Mouse (Mus musculus): ENCODE results near the gene Alg14. TPM values are rescaled to one million over a fixed set of nuclear protein-coding genes. Genes with fewer than 3 reads are reported as not detected.

Gene Alg14
- total RNA-seq (2014; fragmentation: Nextera tagmentation) = 14.1 and 23.4 TPM in 2 replicates
- 8.4 and 18.8 TPM in 2 replicates for total RNA-seq (2017)

DNA sequence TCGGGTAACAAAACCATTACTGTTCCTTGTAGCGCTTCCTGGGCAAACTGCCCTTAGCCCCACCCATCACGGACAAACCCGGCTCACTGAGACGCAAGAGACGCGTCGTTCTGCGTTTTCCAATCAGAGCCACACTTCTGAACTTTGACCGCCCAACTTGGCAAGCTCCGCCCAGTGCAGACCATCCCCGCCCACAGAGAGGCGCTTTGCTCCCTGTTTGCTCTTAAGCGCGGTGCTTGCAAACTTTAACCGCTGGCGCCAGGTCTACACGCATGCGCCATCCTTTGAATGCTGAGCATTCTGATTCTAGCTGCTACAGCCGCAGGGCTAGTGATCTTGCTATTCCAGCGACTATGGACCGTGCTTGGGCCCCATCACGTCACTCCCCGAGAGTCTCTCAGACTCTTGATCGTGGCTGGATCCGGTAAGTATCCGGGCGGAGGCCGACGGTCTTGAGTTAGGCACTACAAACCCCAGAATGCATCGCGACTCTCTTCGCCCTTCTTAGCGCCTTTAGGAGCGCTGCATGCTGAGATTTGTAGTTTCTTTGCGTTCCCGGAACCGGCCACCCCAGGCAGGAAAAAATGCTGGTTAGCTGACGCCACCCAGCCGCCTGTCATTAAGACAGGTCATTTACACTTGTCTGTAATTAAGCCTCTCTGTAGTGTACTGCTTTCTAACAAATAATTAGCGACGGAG, at the start of gene Alg14:
TSS of gene Alg14 (plus strand) at position 214 of the 699 bp plus-strand sequence.
- peak; percentile 97 for ATAC-seq (replicated peaks; ENCODE audit: low FRiP score, low TSS enrichment, poor library complexity, severe bottlenecking)

DNA sequence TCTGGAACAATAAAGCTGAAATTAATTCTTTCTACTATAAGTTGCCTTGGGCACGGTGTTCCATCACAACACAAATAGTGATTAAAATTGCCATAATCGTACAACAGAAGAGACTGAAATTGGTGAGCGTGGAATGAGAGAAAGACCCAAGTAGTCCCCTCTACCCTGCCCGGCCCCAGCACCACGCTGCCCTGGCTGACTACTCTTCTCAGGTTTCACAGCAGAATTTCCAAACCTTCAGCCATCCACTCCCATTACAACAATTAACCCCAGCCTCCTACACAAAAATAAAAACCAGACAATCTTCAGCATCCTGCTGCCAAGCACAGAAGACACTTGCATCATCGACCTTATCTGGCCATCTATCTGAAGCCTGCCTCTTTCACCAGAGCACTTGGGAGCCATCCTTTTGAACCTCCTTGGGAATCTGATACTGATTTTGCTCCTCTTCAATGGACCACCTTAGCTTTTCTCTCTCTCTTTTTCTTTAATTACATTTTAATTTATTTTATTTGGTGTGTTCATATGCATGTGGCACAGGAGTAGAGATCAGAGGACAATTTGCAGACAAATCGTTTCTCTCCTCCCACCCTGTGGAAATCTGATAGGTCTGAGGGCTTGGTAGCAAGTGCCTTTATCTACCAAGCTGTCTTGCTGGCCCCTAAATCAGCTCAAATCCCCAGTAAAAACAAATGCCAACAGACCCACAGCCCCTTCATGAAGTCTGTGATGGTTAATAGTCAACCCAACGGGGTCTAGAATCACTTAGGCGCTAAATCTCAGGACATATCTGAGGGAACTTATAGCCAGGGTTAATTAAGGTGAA, 49.2 kb upstream of the Alg14 start:
- peak; percentile 19 for ATAC-seq (replicated peaks; ENCODE audit: low FRiP score, low TSS enrichment, poor library complexity, severe bottlenecking)

DNA sequence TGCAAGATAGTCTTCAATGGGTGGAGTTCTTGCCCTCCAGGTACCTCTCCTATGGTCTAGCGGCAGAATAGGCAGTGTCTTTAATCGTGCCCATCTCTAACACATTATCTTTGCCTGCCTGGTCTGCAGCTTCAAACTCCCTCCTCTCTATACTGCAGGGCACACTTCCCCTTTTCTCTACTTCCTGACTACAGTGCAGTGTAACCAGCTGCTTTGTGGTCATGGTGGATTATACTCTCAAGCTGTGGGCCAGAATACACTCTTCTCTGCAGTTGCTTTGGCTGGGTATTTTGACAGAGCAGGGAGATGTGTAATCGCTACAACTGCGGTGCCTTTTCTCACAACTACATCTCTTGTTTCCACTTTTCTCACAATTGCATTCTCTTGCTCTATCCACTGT, 48.6 kb upstream of the Alg14 start:
- peak; percentile 91 for ATAC-seq (replicated peaks; ENCODE audit: low FRiP score, low TSS enrichment, poor library complexity, severe bottlenecking)

DNA sequence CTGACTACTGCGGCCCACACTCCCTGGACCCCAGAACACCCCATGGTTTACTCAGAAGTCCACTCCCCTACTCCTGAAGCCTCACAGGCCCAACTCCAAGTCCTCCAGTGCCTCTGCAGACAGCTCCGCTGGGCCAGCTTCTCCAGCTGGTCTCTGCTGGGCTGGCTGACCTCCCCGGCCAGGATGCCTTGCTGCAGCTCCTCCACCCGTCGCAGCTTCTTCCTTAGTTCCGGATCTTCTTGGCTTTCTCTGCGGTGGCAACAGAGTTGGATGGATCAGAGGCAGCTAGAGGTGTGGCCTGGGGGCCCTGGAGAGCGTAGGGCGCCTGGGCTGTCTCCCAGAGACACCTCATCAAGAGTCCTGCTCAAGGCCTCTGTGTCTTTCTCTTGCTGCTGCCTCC, 41.5 kb upstream of the Alg14 start:
- no peak for ATAC-seq (replicated peaks; ENCODE audit: low FRiP score, low TSS enrichment, poor library complexity, severe bottlenecking)

DNA sequence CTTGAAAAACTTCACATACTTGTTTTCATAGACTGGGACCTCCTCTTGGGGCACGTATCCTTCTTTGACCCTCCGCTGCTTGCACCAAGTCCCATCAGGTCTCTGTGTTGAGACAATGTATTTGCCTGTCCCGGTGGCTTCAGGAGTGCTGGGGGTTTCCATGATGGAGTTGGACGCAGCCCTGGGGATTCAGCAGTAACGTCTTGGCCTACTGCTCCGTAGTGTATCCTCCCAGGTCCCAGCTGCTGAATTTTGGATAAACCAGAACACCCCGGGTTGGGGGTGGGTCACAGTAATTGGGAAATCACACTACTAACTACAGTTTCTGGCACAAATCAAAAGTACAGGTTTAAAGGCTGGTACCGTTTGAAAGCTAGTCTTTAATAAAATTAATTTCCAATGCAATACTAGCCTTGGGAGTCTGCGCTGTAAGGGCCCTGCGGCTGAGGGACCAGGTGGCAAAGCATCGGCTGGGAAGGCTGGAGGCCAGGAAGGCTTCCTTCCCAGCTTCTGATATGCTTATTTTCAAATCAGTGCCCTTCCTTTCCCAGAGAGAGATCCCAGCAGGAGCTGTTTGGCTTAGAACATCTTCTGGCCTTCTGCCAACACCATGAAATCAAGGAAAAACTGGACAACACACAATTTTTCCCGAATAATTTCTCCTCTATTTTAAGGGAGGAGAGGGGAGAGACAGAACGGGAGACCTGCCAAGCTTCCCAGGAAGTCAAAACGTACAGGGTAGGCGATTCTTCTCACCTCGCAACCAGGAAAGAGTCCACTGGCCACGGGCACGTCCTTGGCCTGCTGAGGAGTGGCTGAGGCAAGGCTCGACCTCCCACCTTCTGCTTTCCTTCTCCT, 40.8 kb upstream of the Alg14 start:
- no peak for ATAC-seq (replicated peaks; ENCODE audit: low FRiP score, low TSS enrichment, poor library complexity, severe bottlenecking)

DNA sequence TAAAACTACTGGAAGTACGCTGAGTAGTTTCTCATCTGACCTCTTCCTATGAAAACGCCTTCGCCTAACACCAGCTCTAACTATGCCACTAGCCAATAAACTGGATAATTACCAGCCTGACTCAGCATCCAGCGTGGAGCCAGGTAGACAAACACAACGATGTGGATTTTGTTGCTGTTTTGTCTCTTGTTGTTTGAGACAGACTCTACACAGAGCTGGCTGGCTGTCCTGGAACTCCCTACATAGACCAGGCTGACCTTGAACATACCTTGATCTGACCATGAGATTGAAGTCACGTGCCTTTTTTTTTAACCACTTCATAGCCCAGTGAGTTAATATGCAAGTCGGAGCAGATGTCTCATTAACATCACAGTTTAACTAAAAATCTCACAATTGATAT, 36.1 kb upstream of the Alg14 start:
- no peak for ATAC-seq (replicated peaks; ENCODE audit: low FRiP score, low TSS enrichment, poor library complexity, severe bottlenecking)

DNA sequence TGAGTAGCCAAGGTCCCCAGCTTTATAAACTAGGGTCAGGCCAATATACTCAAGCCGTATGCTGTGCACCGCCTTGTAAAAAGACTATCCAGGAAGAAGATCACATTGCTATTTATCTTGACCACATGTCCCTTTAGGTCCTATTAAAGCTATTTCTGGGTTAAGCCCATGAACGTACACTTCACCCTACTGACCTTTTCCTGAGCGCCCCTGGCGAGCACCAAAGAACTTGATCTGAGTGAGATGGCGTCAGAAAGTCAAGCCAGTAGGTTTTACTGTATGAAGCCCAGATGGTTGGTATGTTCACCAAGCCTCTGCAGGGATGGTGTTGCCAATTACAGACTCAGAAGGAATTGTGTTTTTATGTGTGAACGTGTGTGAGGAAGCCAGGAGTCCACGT, 35.4 kb upstream of the Alg14 start:
- no peak for ATAC-seq (replicated peaks; ENCODE audit: low FRiP score, low TSS enrichment, poor library complexity, severe bottlenecking)

DNA sequence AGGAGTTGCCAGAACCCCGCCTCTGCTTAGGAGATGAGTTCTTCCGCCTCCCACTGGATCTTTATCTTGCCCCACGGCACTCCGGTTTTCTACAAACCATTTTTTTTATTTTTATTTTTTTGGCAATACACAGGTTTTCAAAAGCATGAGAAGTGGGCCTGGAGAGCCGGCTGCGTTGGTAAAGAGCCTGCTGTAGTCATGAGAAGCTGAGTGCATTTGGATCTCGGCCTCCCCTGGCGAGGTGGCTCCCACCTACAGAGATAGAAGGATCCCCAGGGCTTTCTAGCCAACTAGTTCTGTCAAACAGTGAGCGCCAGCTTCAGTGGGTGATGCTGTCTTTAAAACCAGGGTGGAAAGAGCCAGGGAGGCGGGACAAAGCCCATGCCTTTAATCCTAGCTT, 34.2 kb upstream of the Alg14 start:
- no peak for ATAC-seq (replicated peaks; ENCODE audit: low FRiP score, low TSS enrichment, poor library complexity, severe bottlenecking)

DNA sequence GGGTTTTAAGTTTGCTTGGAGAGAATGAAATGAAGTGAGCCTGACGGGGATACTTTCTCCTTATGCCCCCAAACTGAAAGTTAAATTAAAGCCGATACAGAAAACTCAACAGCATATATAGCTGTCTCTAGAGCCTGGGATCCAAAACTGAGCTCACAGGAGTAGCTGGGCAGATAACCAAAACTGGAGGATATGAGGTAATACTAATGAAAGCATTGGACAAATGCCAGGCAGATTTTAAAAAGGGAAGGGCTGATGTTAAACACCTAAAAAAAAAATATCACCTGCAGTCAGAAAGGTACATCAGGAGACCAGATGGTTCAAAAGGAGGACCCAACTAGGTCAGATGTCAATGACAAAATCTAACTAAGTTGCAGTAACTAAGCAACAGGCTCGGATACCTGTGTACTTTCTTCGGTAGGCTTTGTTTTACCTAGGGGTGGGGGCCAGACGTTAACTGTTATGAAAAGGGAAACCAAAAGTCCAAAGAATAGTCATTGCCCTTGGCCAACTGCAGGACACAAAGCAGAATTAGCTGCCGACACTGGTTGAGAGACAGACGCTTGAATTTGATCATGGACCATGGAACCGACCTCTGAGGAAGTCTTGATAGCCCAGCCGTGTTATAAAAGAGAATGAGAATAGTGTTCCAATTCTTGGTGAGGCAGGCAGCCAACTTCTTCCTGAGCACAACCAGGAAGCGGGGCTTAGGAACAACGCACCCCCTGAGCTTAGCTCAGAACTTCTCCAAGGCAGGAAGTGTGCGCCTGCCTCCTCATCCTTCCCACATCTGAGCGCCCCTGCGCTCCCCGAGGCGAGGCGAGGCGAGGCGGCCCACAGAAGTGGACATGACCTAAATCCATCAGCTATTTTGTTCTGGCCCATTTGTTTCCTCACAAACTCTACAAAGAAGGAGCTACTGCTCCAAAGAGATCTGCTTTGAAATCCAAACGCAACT, 32.8 kb upstream of the Alg14 start:
- no peak for ATAC-seq (replicated peaks; ENCODE audit: low FRiP score, low TSS enrichment, poor library complexity, severe bottlenecking)

DNA sequence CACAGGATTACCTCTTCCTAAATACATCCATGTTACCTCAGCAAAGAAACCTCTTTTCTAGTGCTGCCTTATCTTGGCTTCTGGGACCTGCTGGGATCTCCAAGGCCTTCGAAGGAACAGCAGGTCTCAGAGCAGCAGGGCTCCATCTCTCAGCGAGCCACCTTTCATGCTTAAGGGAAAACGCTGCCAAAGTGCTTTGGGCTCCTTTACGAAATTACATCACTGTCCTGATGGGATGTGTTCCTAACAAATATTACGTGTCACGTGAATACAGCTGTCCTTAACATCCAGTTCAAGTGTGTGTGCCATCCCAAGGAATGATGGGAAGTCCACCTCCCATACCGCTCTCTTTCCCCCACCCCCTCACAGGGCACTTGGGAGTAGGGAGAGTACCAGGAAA, 31.5 kb upstream of the Alg14 start:
- ATAC-seq (replicated peaks; ENCODE audit: low FRiP score, low TSS enrichment, poor library complexity, severe bottlenecking) = no peak

DNA sequence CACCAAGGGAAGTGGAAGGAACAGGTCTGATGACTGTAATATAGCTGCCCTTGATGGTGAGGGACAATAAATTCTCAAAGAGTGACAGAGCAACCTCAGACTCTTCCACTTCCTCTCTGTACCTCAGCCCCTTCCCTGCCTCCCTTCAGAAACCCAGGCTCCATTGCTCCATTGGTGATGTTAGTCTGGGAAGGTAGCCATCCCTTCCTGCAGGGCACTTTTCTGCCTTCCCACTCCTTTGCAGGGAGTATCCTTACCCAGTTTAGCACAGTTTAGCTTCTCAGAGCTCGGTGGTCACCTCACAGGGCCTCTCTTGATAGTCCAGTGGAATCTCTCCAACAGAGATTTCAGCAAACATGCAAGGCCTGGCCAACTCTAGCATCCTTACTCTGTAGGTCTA, 30.7 kb upstream of the Alg14 start:
- ATAC-seq (replicated peaks; ENCODE audit: low FRiP score, low TSS enrichment, poor library complexity, severe bottlenecking) = no peak

DNA sequence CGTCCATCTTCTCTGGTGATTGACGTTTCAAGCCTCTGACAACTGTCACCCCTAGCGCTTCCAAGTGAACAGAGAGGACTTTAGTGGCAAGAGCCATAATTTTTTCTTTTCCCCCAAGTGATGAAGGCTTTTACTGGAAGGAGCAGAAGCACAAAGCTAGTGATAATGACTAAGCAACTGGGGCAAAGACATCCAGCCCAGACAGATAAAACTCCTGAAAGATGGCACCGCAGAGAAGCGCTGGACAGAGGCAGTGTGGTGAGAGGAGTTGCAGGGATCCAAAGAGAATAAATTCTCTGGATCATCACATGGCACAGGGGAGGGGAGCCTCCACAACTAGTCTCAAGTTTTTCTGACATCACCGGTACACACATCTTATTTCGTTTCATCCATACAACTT, 30.3 kb upstream of the Alg14 start:
- no peak for ATAC-seq (replicated peaks; ENCODE audit: low FRiP score, low TSS enrichment, poor library complexity, severe bottlenecking)

DNA sequence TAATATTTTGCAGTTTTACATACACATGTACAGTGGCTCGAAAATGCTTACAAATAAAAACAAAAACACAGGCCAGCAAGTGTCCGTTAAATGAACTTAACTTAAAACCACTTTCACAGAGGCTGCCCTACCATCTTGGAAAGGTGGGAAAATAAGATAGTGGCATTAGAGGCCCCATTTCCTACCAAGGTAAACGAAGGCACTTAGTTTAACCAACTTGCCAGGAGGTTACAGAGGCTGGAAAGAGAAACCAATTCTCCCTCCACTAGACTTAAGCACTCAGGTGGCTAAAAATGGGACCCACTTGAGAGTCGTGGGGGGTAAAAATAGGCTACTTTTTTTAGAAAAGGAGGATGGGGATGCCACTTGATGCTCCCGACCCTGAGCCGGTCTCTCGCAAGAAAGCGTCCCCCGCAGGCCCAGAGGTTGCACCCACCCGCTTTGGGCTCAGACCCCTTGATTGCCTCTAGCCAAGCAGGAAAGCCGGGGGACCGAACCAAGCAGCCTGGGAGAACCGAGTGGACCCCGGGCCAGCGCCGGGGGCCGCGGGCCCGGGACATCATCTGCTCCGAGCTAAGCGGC, 29.5 kb upstream of the Alg14 start:
- no peak for ATAC-seq (replicated peaks; ENCODE audit: low FRiP score, low TSS enrichment, poor library complexity, severe bottlenecking)

DNA sequence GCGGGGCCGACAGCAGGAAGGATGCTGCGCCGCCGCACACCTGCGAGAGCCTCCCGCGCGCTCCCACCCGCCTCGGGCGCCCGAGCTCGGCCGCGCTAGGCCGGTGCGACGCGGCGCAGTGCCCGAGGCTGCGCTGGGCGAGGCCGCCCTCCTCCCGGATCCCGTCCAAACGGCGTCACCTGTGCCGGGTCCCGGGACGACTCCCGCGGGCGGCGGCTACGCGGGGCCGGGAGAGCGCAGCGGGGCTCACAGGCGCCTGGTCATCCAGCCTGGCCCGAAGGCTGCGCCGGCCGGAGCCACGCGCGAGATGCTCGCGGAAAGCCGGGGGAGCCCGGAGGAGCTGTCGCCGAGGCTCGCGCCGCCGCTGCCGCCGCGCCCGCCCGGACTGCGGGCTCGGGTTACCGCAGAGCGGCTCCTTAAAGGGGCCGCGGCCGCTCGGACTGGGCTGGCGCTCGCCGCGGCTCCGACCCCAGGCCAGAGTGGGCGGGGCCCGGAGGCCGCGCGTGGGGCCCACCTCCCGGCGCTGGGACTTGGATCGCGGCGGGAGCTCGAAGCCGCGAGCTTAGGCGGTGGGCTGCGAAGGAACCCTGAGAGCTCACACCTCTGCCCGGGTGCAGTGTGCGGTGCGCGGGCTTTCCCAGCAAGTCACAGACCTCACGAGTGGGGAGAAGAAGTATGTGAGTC, 28.9 kb upstream of the Alg14 start:
- ATAC-seq (replicated peaks; ENCODE audit: low FRiP score, low TSS enrichment, poor library complexity, severe bottlenecking) = peak; percentile 14; the same call in 1 of the 2 replicates

DNA sequence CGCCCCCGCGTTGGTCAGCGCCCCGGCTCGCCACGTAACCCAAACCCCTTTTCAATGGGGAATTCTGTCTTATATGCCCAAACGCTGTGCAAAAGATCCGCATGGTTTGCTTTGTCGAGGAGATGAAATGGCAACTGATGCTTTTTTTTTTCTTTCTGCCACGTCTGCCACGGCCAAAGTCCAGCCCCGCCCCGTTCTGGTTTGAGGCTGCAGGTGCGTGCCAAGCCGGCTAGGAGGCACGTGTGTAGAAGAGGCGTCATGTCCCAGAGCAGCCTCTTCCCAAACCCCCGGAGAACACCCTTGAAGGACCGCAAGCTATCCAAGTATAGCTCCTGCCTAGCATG, 28.4 kb upstream of the Alg14 start:
- ATAC-seq (replicated peaks; ENCODE audit: low FRiP score, low TSS enrichment, poor library complexity, severe bottlenecking) = peak; percentile 46

DNA sequence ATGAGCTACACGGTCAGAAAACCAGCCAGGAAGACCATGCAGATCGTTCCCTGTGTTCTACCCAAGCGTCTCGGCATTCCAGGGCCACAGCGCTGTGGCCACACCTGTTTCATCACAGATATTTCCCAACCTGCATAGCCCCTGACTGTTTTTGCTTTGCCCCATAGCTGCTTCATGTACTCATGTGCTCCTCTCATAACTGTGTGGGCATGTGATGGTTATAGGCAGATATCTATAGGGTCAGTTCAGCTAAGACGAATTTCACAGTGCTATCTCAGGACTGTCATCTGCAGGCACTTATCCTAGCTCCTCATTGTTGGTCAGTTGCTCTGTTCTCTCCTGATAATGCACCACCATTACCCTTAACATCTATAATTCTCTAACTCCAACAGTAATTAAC, 27.3 kb upstream of the Alg14 start:
- peak; percentile 76 for ATAC-seq (replicated peaks; ENCODE audit: low FRiP score, low TSS enrichment, poor library complexity, severe bottlenecking)

DNA sequence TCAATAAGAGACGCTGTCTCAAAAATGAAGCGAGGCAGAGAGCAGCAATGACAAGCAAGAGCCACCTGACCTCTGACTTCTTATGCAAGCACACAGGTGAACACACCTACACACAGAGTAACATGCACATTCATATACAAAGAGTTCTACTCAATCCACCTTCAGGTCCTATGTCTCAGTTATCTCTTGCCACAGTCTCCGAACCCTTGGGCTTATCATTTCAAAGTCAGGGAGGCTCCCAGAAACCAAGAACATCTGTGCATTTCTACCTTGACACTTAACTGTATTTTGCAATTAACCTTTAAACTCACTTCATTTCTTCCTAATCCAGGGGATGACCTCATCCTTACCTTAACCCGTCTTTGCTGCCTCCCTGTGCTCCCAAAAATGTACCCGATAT, 24.3 kb upstream of the Alg14 start:
- peak; percentile 48 for ATAC-seq (replicated peaks; ENCODE audit: low FRiP score, low TSS enrichment, poor library complexity, severe bottlenecking)

DNA sequence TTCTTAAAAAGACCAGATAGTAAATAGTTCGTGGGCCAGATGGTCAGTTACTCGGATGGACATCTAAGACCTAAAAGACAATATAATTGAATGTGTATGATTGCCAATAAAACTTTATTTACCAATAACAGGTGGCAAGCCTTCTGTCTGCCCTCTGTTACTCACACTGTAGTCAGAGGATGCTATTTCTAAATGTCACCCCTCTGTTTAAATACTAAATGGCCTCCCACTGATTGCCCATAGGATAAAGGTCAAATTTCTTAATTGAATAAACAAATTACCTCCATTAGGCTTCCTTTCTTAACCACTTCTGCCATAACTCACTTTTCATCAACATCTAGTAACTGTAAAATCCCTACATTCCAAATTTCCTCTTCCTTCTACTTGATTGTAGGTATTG, 19.0 kb upstream of the Alg14 start:
- no peak for ATAC-seq (replicated peaks; ENCODE audit: low FRiP score, low TSS enrichment, poor library complexity, severe bottlenecking)

Measured in megakaryocyte-erythroid progenitor cell, adult 5-6 weeks (primary cell).